Mouse (Mus musculus) cerebellum, adult 11 months (tissue): ENCODE measurements around the gene Cd101.

Source experiments
- DNase-seq: peaks from one replicate; pipeline ENCODE4 v3.0.0; 2022

The Cd101 gene

GRCm38 (mm10) chr3:101029339-101029738 lies at the start of gene Cd101:
Cd101 (minus strand) TSS chr3:101029556.
- DNase-seq = no peak

- no peak for DNase-seq
These were observed 49.0 kb upstream of the Cd101 start for GRCm38 (mm10) chr3:101078344-101078743.

- DNase-seq = no peak
These were observed 48.3 kb upstream of the Cd101 start for GRCm38 (mm10) chr3:101077710-101078100.

GRCm38 (mm10) chr3:101076966-101077709 lies 47.8 kb upstream of the Cd101 start:
- no peak for DNase-seq

GRCm38 (mm10) chr3:101075866-101076265 lies 46.5 kb upstream of the Cd101 start:
- DNase-seq = no peak

GRCm38 (mm10) chr3:101073384-101073783 lies 44.0 kb upstream of the Cd101 start:
- no peak for DNase-seq

- no peak for DNase-seq
These were observed 43.3 kb upstream of the Cd101 start for GRCm38 (mm10) chr3:101072506-101073215.

- DNase-seq = no peak
These were observed 42.2 kb upstream of the Cd101 start for GRCm38 (mm10) chr3:101071576-101071975.

- no peak for DNase-seq
These were observed 41.5 kb upstream of the Cd101 start for GRCm38 (mm10) chr3:101070796-101071235.

GRCm38 (mm10) chr3:101070230-101070795 lies 41.0 kb upstream of the Cd101 start:
- no peak for DNase-seq

GRCm38 (mm10) chr3:101068701-101069100 lies 39.3 kb upstream of the Cd101 start:
- DNase-seq = no peak

- no peak for DNase-seq
These were observed 36.8 kb upstream of the Cd101 start for GRCm38 (mm10) chr3:101066175-101066574.

- no peak for DNase-seq
These were observed 32.7 kb upstream of the Cd101 start for GRCm38 (mm10) chr3:101061865-101062585.

GRCm38 (mm10) chr3:101059214-101059613 lies 29.9 kb upstream of the Cd101 start:
- no peak for DNase-seq

GRCm38 (mm10) chr3:101058203-101058602 lies 28.8 kb upstream of the Cd101 start:
- DNase-seq = no peak

GRCm38 (mm10) chr3:101055216-101055615 lies 25.9 kb upstream of the Cd101 start:
- DNase-seq = no peak

GRCm38 (mm10) chr3:101051601-101052000 lies 22.2 kb upstream of the Cd101 start:
- DNase-seq = no peak

GRCm38 (mm10) chr3:101049997-101050396 lies 20.6 kb upstream of the Cd101 start:
- no peak for DNase-seq

GRCm38 (mm10) chr3:101048781-101049180 lies 19.4 kb upstream of the Cd101 start:
- no peak for DNase-seq

GRCm38 (mm10) chr3:101047586-101048275 lies 18.4 kb upstream of the Cd101 start:
- no peak for DNase-seq

- no peak for DNase-seq
These were observed 16.1 kb upstream of the Cd101 start for GRCm38 (mm10) chr3:101045431-101045830.

- no peak for DNase-seq
These were observed 15.3 kb upstream of the Cd101 start for GRCm38 (mm10) chr3:101044686-101045085.

- DNase-seq = no peak
These were observed 12.6 kb upstream of the Cd101 start for GRCm38 (mm10) chr3:101041997-101042396.
